Mouse (Mus musculus) urinary bladder, postnatal 36 days (tissue): ENCODE results near the gene Gm14569.

Source experiments
- DNase-seq, 2 experiments: peaks; one replicate each; pipeline ENCODE4 v3.0.0; 2022; ENCODE audit warnings: low spot score in 2 of 2, mixed read lengths in 1 of 2

The Gm14569 gene

GRCm38 (mm10) chrX:36491730-36492129 lies at the start of gene Gm14569:
Gene Gm14569, minus strand, starts transcription at chrX:36491830.
- no peak for DNase-seq

GRCm38 (mm10) chrX:36534514-36534913 lies 42.9 kb upstream of the Gm14569 start:
- DNase-seq, result peak; percentile 62 to 74

DNA sequence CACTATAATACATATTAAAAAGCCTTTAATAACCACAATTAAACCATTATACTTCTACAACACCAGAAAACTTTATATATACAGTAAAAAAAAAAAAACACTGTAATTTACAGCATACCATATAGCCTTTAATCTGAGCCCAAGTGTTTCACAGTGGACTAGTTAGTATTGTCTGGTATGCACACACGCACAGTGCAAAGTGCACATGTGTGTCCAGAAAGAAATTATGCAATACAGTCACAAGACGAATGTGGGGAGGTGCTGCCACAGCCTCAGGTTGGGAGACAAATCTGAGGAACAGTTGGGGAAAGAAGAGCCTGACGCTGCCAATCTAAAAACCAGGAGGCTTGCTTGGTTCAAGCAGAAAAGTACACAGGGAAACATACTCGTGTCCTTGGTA lies 42.1 kb upstream of the Gm14569 start:
- no peak for DNase-seq

DNA sequence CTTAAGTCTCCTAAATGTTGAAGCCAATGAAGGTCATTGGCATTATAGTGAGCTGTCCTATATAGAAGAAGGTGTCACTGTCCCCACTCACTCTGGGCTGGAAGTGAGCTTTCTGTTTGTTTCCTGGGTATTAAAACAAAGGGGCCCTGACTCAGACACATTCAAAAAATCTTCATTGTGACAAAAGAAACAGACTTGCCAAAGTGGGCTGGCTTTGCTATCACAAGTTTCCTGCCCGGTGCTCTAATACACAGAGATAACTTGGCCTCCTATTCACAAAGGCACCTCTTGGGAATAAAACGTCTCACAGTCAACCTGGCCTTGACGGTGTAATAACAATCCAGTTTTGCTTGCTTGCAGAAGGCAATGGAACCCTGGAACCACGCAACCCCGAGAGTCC lies 38.6 kb upstream of the Gm14569 start:
- DNase-seq, result no peak

- no peak for DNase-seq
Observed at GRCm38 (mm10) chrX:36523729-36524128, 32.1 kb upstream of the Gm14569 start.

- DNase-seq, result no peak
Observed at GRCm38 (mm10) chrX:36513726-36514125, 22.1 kb upstream of the Gm14569 start.

DNA sequence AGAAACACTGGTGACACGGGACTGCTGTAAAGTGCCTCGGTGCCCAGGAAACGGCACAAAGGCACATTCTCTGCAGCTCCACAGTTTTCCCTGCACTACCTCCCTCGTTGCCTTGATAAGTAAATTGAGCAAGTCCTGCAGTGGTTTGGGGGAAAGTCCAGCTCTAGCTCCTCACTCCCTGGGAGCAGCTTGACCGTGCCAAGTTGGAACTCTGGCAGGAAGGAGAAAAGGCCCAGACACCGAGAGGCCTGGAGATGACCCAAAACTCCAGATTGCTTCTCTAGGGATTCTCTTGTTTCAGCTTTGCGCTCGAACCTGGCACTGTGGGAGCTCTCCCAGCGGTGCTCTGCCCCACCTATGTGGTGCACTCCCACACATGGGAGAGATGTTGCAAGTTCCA lies 21.6 kb upstream of the Gm14569 start:
- DNase-seq, result peak in 1 of 2 experiments; percentile 3

- DNase-seq, result no peak
Observed at GRCm38 (mm10) chrX:36506863-36507262, 15.2 kb upstream of the Gm14569 start.

DNA sequence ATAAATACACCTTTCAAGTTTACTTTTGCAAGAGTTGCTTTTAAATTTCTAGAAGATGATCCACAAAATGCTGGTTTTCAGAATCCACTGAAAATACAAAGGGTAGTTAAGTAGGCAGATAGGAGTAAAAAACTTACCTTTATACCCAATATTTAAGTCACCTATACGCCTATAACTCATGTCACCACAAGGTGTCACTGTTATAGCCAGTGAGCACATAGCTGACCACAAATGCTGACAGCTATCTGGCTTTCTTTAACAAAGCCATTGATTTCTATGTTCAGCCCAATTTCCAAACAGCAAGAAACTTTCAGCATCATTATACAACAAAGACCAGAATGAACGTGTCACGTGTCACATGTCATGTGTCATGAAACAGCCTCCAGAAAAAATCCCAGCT lies 2.1 kb downstream of the Gm14569 start:
- no peak for DNase-seq

DNA sequence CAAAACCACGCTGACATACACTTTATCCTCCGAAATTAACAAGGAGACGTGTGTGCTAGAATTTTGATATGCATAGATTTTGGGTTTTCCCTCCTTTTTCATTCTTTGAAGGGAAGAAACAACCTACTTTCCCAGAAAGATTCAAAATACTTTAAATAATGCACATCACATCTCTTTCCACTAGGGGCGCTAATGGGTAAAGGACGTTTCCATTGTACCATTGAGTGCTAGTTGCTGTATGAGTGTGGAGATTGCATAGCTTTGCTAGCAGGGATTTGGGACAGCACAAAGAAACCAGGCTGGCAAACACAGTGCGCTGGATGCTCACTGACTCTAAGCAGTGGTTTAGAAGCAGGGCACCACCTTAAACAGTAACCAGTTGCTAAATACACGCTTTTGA lies 3.6 kb downstream of the Gm14569 start:
- DNase-seq, result no peak

DNA sequence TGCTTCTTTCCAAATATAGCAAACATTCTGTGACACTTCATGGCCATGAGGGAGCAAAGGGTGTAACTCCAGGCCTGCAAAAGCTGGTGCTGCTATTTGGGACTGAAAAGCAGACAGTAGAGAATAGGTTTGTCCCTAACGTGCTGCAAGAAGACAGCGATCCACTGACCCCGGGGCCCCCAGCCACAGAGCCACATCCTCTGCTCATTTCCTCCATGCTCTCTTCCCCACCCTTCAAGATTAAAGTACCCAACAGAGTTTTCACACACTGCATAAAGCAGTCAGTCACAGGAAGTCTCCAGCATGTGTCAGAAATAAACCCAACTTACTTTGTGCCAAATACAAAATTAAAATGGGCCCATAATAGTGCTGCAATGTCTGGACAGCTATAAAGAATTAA lies 16.8 kb downstream of the Gm14569 start:
- DNase-seq, result no peak

DNA sequence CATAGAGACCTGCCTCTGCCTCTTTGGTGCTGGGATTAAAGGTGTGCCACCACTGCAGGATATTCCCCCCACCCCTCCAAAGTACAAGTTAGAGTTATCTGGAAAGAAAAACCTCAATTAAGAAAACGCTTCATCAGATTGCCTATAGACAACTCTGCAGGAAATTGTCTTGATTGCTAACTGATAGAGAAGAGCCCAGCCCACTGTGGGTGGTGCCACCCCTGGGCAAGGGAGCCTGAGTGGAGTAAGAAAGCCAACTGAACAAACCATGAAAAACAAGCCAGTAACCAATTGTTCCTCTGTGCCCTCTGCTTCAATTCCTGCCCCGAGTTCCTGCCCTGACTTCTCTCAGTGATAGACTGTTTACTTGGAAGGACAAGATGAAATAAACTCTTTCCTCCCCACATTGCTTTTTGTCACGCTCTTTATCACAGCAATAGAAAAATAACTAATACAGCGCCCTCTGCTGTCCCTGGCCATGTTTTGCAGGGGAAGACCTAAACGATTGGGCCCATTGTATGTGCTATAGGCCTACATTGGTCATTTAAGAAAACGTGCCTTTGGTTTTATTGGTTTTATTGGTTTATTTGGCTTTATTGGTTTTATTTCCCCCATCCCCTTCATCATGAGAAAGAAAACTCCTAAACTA lies 17.4 kb downstream of the Gm14569 start:
- DNase-seq, result no peak

DNA sequence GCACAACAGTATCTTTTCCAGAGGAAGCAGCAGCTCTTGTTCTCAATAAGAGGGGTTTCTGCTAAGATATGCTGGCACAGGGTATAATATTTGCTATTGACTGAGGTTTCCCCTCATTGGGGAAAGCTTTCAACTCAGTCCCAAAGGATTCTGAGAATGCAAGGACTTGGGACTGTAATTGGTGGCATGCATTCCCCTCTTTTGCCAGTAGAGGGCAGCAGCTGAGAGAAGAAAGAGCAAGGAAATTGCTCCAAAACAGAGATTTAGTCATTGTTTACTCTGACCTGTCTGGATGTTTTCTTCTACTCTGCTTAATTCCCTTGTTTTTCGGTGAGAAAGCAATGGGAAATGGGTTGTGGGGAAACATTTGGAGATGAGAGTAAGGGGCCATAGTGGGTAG lies 35.6 kb downstream of the Gm14569 start:
- DNase-seq, result peak; percentile 6 to 15

DNA sequence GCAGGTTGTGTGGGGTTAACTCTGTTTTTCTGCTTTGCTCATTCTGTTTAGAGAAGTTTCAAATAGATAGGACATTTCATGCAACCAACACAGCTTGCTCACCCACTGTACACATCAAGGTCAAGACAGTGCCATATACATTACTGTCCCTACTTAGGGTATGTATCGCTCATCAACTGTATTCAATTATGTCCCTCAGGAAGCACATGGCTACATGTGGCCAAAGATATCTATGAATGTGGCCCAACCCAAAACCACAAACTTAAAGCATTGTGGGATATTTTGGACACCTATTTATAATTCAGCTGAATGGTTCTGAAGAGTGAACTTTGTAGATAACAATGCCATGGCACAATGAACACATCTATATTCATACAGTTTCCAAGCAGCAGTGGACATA lies 53.7 kb downstream of the Gm14569 start:
- DNase-seq, result no peak

GRCm38 (mm10) chrX:36434993-36435392 lies 56.6 kb downstream of the Gm14569 start:
- DNase-seq, result no peak

GRCm38 (mm10) chrX:36419153-36419552 lies 72.5 kb downstream of the Gm14569 start:
- peak in 1 of 2 experiments; percentile 28 for DNase-seq

- DNase-seq, result no peak
Observed at GRCm38 (mm10) chrX:36402316-36402715, 89.3 kb downstream of the Gm14569 start.

DNA sequence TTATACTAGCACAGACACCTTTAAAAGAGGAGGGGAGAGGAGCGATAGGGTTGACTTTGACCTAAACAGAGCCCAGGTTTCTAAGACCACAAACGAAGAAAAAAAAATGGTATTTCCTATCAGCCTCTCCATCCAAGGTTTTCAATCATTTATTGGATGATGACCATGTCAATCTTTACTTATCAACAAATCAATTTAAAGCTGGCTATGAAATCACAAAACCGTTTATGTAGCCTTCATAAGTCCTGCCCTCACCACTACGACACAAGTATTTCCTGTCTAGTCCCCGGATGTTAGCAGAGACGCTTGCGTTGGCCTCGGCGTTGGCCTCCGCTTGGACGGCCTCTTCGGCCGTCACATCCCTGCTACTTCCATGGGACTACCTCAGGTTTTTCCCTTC lies 90.7 kb downstream of the Gm14569 start, which contains the start of gene Gm6268:
TSS of gene Gm6268 (plus strand) at position 301 of the 400 bp plus-strand sequence.
- DNase-seq, result no peak

- no peak for DNase-seq
Observed at GRCm38 (mm10) chrX:36393279-36393678, 98.4 kb downstream of the Gm14569 start.

GRCm38 (mm10) chrX:36392672-36393071 lies 99.0 kb downstream of the Gm14569 start:
- no peak for DNase-seq

- DNase-seq, result no peak
Observed at GRCm38 (mm10) chrX:36390503-36390902, 101.1 kb downstream of the Gm14569 start.

DNA sequence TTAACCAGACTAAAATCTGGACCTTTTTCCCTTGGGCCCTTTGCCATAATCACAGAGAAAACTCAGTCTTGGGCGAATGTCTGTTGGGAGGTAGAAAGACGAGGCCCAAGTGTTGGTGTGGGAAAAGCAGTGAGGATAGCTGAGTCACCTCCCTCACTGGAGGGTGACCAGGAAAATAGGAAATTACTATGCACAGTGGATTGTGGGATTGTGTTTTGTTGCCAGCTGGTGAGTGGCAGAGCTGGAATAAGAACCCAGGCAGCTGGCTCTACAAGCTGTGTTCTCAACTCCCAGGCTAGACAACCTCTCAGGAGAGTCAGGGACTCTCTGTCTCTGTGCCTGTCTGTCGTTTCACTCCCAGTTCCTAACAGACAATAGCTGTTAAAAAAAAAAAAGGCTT lies 101.7 kb downstream of the Gm14569 start:
- DNase-seq, result no peak

GRCm38 (mm10) chrX:36385340-36385739 lies 106.3 kb downstream of the Gm14569 start:
- DNase-seq, result no peak
